Mouse (Mus musculus): ENCODE measurements around the gene Acadl. TPM values are rescaled to one million over a fixed set of nuclear protein-coding genes. Genes with fewer than 3 reads are reported as not detected.

Gene Acadl
- polyA plus RNA-seq, 1 experiment from 2014 or later, result 227 TPM

GRCm38 (mm10) chr1:66837207-66837606, 25.9 kb downstream of the Acadl start:
- Histone ChIP-seq H3K27ac (no peak overlapping the region), H3K36me3 (0 out of 2 replicates have a peak, but pooled peaks cover 2% of the 10 kb centered on the region), H3K4me3 (replicated peaks) (no peak overlapping the region), H3K27me3 (replicated peaks) (no peaks in the 10 kb centered on the region), H3K4me1 (replicated peaks) (peaks cover 7% of the 10 kb centered on the region; the same call in 1 of the 2 replicates), H3K9ac (no peak overlapping the region), H3K9me3 (no peaks in the 10 kb centered on the region), H3K4me2 (replicated peaks) (no peak overlapping the region)
- no peak for ATAC-seq
- 75% methylated on average over 3 of the region's 3 CpGs for WGBS

GRCm38 (mm10) chr1:66832636-66833165, 30.4 kb downstream of the Acadl start:
- Histone ChIP-seq H3K4me2 (replicated peaks) (no peak overlapping the region), H3K36me3 (no peaks in the 10 kb centered on the region), H3K27ac (no peak overlapping the region), H3K9ac (no peak overlapping the region), H3K4me3 (replicated peaks) (no peak overlapping the region), H3K27me3 (replicated peaks) (no peaks in the 10 kb centered on the region), H3K9me3 (no peaks in the 10 kb centered on the region), H3K4me1 (replicated peaks) (peaks cover 4% of the 10 kb centered on the region; the same call in 1 of the 2 replicates)
- WGBS, result 67% methylated on average over 7 of the region's 7 CpGs
- no peak; the same call in 1 of the 2 replicates for ATAC-seq

GRCm38 (mm10) chr1:66831824-66832600, 31.1 kb downstream of the Acadl start:
- Histone ChIP-seq H3K36me3 (no peaks in the 10 kb centered on the region), H3K27ac (no peak overlapping the region), H3K4me3 (replicated peaks) (no peak overlapping the region), H3K27me3 (replicated peaks) (no peaks in the 10 kb centered on the region), H3K4me2 (replicated peaks) (no peak overlapping the region), H3K4me1 (replicated peaks) (peaks cover 4% of the 10 kb centered on the region; the same call in 1 of the 2 replicates), H3K9ac (no peak overlapping the region), H3K9me3 (no peaks in the 10 kb centered on the region)
- no peak for ATAC-seq
- WGBS, result 68% methylated on average over 9 of the region's 9 CpGs

GRCm38 (mm10) chr1:66829400-66830080, 33.5 kb downstream of the Acadl start:
- 72% methylated on average over 9 of the region's 9 CpGs for WGBS
- no peaks in the 10 kb centered on the region for H3K36me3 ChIP-seq
- no peaks in the 10 kb centered on the region for H3K9me3 ChIP-seq
- H3K4me2 ChIP-seq (replicated peaks), result no peak overlapping the region
- H3K4me3 ChIP-seq (replicated peaks), result no peak overlapping the region
- H3K9ac ChIP-seq, result no peak overlapping the region
- no peak for ATAC-seq
- peaks cover under 1% of the 10 kb centered on the region; the same call in 1 of the 2 replicates for H3K4me1 ChIP-seq (replicated peaks)
- no peaks in the 10 kb centered on the region for H3K27me3 ChIP-seq (replicated peaks)
- no peak overlapping the region for H3K27ac ChIP-seq

GRCm38 (mm10) chr1:66821966-66822365, 41.1 kb downstream of the Acadl start:
- no peaks in the 10 kb centered on the region for H3K27me3 ChIP-seq (replicated peaks)
- H3K36me3 ChIP-seq, result no peaks in the 10 kb centered on the region
- H3K9ac ChIP-seq, result no peak overlapping the region
- no peak overlapping the region for H3K27ac ChIP-seq
- no peak overlapping the region for H3K4me3 ChIP-seq (replicated peaks)
- H3K4me1 ChIP-seq (replicated peaks), result no peaks in the 10 kb centered on the region
- ATAC-seq, result no peak
- no peaks in the 10 kb centered on the region for H3K9me3 ChIP-seq
- WGBS, result 75% methylated on average over 9 of the region's 9 CpGs
- H3K4me2 ChIP-seq (replicated peaks), result no peak overlapping the region

GRCm38 (mm10) chr1:66820241-66820640, 42.8 kb downstream of the Acadl start:
- H3K4me1 ChIP-seq (replicated peaks), result no peaks in the 10 kb centered on the region
- no peak for ATAC-seq
- H3K27me3 ChIP-seq (replicated peaks), result no peaks in the 10 kb centered on the region
- WGBS, result 18% methylated on average over 7 of the region's 7 CpGs
- no peak overlapping the region for H3K9ac ChIP-seq
- no peak overlapping the region for H3K27ac ChIP-seq
- H3K4me2 ChIP-seq (replicated peaks), result no peak overlapping the region
- H3K4me3 ChIP-seq (replicated peaks), result no peak overlapping the region
- H3K9me3 ChIP-seq, result no peaks in the 10 kb centered on the region
- no peaks in the 10 kb centered on the region for H3K36me3 ChIP-seq

- Histone ChIP-seq H3K4me2 (replicated peaks) (peak overlapping the region; percentile 83), H3K4me3 (replicated peaks) (peak overlapping the region; percentile 84), H3K4me1 (replicated peaks) (no peaks in the 10 kb centered on the region), H3K27me3 (replicated peaks) (no peaks in the 10 kb centered on the region), H3K9me3 (no peaks in the 10 kb centered on the region), H3K9ac (peak overlapping the region; percentile 79), H3K36me3 (no peaks in the 10 kb centered on the region), H3K27ac (peak overlapping the region; percentile 97)
- WGBS, result under 1% methylated on average over 20 of the region's 20 CpGs
- ATAC-seq, result peak; percentile 60
Observed at GRCm38 (mm10) chr1:66817865-66818315, 45.2 kb downstream of the Acadl start.

- Histone ChIP-seq H3K4me2 (replicated peaks) (peak within 1 kb of the TSS; percentile 83), H3K27ac (peak within 1 kb of the TSS; percentile 97), H3K4me1 (replicated peaks) (no peaks in the 10 kb centered on the region), H3K9me3 (no peaks in the 10 kb centered on the region), H3K36me3 (no peaks in the 10 kb centered on the region), H3K9ac (peak within 1 kb of the TSS; percentile 89), H3K4me3 (replicated peaks) (peak within 1 kb of the TSS; percentile 84), H3K27me3 (replicated peaks) (no peaks in the 10 kb centered on the region)
- 0% methylated on average over 44 of the region's 56 CpGs for WGBS
- ATAC-seq, result peak; percentile 91
Observed at GRCm38 (mm10) chr1:66817453-66817839, 45.6 kb downstream of the Acadl start, which contains the start of gene Kansl1l. Gene Kansl1l, minus strand, starts transcription at chr1:66817562.

GRCm38 (mm10) chr1:66816837-66817452, 46.1 kb downstream of the Acadl start:
- Histone ChIP-seq H3K9me3 (no peaks in the 10 kb centered on the region), H3K9ac (peak overlapping the region; percentile 89), H3K4me1 (replicated peaks) (no peaks in the 10 kb centered on the region), H3K27ac (peak overlapping the region; percentile 97), H3K4me3 (replicated peaks) (peak overlapping the region; percentile 84), H3K4me2 (replicated peaks) (peak overlapping the region; percentile 57), H3K36me3 (no peaks in the 10 kb centered on the region), H3K27me3 (replicated peaks) (no peaks in the 10 kb centered on the region)
- peak; percentile 88 for ATAC-seq
- 0% methylated on average over 38 of the region's 63 CpGs for WGBS

GRCm38 (mm10) chr1:66815941-66816777, 46.9 kb downstream of the Acadl start:
- H3K9me3 ChIP-seq, result no peaks in the 10 kb centered on the region
- no peaks in the 10 kb centered on the region for H3K4me1 ChIP-seq (replicated peaks)
- no peaks in the 10 kb centered on the region for H3K36me3 ChIP-seq
- H3K4me3 ChIP-seq (replicated peaks), result peak overlapping the region; percentile 84
- H3K9ac ChIP-seq, result peak overlapping the region; percentile 78
- peak overlapping the region; percentile 57 for H3K4me2 ChIP-seq (replicated peaks)
- whole genome bisulfite sequencing, result under 1% methylated on average over 39 of the region's 39 CpGs
- ATAC-seq, result peak; percentile 43
- no peaks in the 10 kb centered on the region for H3K27me3 ChIP-seq (replicated peaks)
- H3K27ac ChIP-seq, result peak overlapping the region; percentile 95

GRCm38 (mm10) chr1:66814756-66815155, 48.3 kb downstream of the Acadl start:
- no peak overlapping the region for H3K9ac ChIP-seq
- H3K4me1 ChIP-seq (replicated peaks), result no peaks in the 10 kb centered on the region
- WGBS, result 48% methylated on average over 8 of the region's 8 CpGs
- H3K4me3 ChIP-seq (replicated peaks), result no peak overlapping the region
- no peaks in the 10 kb centered on the region for H3K36me3 ChIP-seq
- no peaks in the 10 kb centered on the region for H3K9me3 ChIP-seq
- ATAC-seq, result no peak
- H3K4me2 ChIP-seq (replicated peaks), result no peak overlapping the region
- no peaks in the 10 kb centered on the region for H3K27me3 ChIP-seq (replicated peaks)
- no peak overlapping the region for H3K27ac ChIP-seq

All from intestine, embryonic 15.5 days (tissue).